Mouse (Mus musculus): ENCODE measurements around the gene Lrr1. TPM values are rescaled to one million over a fixed set of nuclear protein-coding genes. Genes with fewer than 3 reads are reported as not detected.
A peak's percentile ranks its signal among the peaks of the same experiment; 100 is the strongest.
"Not testable (repeated sequence)": the region's sequence is repeated elsewhere in the genome, so short reads cannot be mapped to it uniquely, and the experiment has no call there.

Gene Lrr1
- total RNA-seq, 4 experiments from 2014 or later, result not detected

- DNase-seq (ENCODE audit: low spot score in 2 of 2), result not testable (repeated sequence)
Measured at GRCm38 (mm10) chr12:69163586-69163985, 5.0 kb upstream of the Lrr1 start.

DNA sequence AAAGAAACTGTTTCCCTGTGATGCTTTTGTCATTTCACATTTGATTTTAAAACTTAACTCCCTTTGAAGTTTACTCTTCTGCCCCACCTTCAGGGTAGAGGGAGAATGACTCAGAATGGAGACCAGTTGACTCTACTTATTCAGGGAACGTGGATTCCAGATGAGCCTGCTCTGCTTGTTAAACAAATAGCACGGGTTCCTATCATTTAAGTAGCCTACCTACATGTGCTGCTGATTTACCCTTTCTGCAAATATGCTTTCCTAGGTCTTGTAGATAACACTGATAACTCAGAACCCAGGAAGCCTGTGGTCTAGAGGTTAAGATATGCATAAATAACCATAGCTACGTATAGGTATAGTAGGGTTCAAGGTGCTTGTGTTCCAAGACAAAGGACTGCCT, 3.7 kb upstream of the Lrr1 start:
- no peak for DNase-seq (ENCODE audit: low spot score in 2 of 2)

DNA sequence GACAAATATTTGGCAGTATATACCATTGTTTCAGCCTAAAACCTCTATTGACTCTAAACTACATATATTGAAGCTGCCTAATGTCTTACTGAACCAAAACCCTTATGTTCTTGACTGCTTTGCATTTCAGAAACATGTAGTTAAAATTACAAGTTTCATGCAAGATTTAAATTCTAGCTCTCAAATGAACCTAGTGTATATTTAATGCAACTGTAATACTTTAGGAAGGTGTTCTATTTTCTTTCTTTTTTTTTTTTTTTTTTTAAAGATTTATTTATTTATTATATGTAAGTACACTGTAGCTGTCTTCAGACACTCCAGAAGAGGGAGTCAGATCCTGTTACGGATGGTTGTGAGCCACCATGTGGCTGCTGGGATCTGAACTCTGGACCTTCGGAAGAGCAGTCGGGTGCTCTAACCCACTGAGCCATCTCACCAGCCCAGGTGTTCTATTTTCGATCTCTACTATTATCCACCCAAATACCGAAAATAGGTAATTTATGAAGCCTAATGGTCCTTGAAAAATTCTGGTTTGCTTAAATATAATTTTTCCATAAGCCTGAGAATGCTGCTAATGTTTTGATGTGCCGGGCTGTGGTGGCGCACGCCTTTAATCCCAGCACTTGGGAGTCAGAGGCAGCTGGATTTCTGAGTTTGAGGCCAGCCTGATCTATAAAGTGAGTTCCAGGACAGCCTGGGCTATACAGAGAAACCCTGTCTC, 1.6 kb upstream of the Lrr1 start:
- DNase-seq (ENCODE audit: low spot score in 2 of 2), result not testable (repeated sequence)

DNA sequence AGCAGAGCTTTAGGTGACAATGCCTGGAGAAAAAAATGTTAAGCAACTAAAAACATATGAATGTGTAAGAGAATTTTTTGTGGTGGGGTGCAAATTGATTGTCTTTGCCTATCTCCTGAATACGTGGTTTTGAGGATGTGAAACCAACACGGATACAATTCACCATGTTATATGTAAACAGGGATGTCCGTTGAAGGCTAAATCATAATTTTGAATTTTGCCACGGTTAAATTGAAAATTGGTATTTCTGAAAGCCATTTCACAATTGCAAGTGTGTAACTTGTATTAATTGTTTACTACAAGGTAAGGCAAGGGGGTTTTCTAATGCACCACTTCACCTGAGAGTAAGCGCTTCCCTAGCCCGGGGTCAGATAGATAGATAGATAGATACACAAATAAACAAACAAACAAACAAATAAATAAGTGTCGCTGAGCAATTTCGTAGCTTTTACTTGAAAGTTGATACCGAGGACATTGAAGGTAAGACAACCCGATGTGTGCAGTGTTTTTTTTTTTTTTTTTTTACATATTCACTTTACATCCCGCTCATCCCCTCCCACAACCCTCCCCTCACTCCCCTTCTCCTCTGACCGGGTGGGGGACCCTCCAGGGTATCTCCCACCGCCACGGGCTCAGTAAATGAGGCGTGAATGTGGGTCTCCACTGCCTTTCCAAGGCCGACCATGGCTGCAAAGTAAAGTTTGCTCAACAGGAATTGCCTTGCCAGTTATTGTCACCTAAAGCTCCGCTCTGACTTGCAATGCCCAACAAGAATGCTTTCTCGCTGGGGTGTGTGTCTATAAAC, 756 bp upstream of the Lrr1 start:
- no peak for DNase-seq (ENCODE audit: low spot score in 2 of 2)

DNA sequence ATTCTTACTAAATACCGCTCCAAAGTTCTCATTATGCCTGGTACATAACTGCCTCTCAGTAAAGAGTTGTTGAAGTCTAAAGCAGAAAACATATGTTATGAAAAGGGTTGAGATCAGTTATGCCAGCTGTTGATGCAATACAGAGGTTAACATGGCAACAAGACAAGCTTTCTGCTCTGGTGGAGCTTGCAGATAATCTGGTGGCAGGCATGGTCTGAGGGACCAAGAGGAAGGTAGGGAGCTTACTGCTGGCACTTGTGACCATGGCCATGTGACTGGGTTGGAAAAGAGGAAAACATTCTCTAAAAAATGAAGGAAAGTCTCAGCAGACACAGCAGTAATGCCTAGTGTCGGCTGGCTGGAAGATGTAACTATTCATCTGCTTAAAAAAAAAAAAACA, 2.7 kb downstream of the Lrr1 start:
- DNase-seq (ENCODE audit: low spot score in 2 of 2), result no peak

DNA sequence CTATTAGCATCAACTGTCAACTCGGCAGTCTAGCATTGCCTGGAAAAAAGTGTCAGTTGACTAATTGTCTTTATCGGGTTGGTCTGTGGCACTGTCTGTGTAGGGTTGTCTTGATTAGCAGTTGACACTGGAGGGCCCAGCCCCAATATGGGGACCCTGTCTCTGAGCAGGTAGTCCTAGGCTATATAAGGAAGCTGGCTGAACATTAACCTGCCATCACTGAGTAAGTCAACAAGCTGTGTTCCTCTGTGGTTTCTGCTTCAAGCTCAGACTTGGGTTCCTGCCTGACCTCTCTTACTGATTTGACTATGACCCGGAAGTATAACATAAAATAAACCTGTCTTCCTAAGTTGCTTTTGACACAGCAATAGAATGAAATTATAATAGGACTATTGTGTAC, 7.4 kb downstream of the Lrr1 start:
- no peak for DNase-seq (ENCODE audit: low spot score in 2 of 2)

DNA sequence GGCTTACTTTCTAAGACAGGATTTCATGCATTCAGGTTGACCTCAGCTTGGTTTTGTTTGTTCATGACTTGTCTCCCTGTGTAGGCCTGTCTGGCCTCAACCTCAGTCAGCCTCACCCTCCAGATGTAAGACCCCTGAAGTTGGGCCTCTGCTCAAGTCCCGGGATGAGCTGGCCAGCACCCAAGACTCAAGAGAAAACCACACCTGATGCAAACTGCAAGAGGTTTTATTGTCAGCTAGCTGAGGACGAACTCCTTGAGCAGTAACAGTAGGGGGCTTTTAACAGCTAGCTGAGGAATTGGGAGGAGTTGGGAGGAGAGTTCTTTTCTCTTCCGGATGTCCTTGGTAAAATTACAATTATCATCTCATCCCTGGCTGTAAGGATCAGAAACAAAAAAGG, 8.9 kb downstream of the Lrr1 start:
- DNase-seq (ENCODE audit: low spot score in 2 of 2), result no peak

DNA sequence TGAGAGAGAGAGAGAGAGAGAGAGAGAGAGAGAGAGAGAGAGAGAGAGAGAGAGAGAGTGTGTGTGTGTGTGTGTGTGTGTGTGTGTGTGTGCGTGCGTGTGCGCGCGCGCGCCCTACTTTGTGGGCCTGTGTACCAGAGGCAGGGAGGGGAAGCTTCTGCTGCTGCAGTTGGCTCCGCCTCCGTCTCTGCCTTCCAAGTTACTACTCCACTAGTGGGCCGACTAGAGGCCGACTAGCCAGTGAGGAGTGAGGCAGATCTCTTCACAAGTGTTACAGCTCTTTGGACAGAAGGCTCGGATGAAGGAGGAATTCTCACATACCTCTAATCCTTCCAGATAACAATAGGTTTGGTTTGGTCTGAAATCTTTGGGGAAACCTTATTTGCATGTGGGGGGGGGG, 10.8 kb downstream of the Lrr1 start:
- DNase-seq (ENCODE audit: low spot score in 2 of 2), result no peak

GRCm38 (mm10) chr12:69181800-69182199, 13.2 kb downstream of the Lrr1 start:
- no peak for DNase-seq (ENCODE audit: low spot score in 2 of 2)

DNA sequence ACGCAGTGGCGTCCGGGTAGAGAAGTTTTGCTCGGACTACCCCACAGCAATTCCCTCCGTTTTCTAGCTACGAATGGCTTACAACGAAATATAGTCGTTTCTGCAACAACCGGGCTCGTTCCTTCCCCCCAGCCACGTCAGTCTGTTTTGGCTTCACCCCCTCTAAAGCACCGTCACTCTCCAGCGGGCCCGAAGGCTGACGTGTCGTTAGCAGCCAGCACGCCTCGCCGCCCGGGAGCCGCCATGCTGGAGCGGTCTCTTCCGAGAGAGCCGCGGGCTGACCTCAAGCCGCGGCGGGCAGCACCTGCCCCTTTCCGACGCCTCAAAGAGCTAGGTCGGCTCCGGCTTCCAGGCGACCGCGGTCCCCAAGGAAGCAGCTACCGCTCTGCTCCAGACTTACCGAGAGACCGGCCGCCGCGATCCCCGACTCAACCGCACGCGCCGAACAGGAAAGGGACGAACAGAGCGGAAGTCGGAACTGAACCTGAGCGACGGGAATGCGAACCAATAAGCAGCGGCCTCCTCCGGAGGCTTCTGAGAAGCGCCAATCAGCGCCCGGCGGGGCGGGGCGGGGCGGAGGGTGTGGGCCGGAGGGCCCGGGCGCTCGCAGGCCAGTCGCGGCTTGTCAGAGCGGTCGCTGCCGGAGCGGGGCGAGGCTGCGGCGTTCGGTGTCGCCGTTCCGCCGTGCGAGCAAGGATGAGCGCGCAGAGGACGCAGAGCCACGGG, 15.1 kb downstream of the Lrr1 start, which contains the start of the genes Rpl36al and Mgat2:
Gene Rpl36al (minus strand): TSS at position 501 of the 726 bp plus-strand sequence.
Gene Mgat2 (plus strand): TSS at position 575 of the 726 bp plus-strand sequence.
- DNase-seq (ENCODE audit: low spot score in 2 of 2), result peak; percentile 96 to 98

GRCm38 (mm10) chr12:69184342-69185295, 16.0 kb downstream of the Lrr1 start:
- DNase-seq (ENCODE audit: low spot score in 2 of 2), result peak in 1 of 2 experiments; percentile 32

GRCm38 (mm10) chr12:69185371-69185770, 16.8 kb downstream of the Lrr1 start:
- no peak for DNase-seq (ENCODE audit: low spot score in 2 of 2)

DNA sequence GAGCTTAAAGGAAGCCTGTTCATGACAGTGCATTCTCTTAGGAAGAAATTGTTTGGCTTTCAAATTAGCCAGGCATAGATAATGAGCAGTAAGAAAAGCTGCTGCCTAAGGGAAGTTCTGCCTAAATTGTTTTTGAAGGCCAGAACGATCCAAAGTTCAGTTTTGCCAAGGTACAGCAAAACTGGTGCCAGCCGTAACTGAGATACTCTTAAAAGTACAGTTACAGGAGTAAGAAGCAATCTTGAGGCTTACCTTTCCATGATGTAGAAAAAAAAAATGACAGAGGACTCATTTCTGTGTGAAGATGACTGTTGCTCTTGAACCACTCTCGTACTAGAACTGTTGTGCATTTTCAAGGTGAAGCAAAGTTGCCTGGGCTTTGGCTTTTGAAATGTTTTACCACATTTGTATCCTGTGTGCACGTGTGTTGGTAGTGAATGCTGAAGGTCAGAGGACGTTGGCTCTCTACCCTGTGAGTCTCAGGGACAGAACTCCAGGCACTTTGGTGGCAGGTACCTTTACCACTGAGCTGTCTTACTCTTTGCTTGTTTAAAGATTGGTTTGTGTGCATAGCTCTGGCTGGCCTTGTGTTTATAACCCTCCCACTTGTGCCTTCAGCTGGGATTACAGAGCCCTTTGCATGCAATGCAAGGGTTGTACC, 18.3 kb downstream of the Lrr1 start:
- no peak for DNase-seq (ENCODE audit: low spot score in 2 of 2)

GRCm38 (mm10) chr12:69190074-69190473, 21.5 kb downstream of the Lrr1 start:
- no peak for DNase-seq (ENCODE audit: low spot score in 2 of 2)

DNA sequence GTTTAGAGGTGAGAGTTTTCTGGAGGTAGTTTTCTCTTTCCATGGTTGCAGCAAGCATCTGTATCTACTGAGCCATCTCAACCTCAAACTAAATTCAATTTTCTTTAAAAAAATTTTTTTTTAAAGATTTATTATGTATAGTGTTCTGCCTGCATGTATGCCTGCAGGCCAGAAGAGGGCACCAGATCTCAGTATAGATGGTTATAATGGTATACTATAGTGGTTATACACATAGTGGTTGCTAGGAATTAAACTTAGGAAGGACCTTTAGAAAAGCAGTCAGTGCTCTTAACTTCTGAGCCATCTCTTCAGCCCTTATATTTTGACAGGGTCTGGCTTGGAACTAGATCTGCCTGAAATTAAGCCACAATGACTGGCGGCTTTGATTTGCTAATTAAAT, 21.9 kb downstream of the Lrr1 start:
- DNase-seq (ENCODE audit: low spot score in 2 of 2), result no peak

DNA sequence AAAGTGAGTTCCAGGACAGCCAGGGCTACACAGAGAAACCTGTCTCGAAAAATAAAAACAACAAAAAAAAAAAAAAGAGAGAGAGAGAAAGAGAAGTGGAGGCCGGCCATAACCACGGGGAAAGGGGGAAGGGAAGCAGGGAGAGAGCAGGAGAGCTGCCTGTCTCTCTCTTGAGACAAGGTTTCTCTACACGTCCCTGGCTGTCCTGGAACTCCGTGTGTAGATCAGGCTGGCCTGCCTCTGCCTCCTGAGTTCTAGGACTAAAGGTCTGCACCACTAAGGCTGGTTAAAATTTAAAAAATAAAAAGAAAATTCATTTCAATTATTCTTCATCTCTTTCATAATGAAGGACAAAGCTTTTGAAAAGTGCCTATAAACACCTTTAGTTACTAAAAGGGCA, 22.8 kb downstream of the Lrr1 start:
- DNase-seq (ENCODE audit: low spot score in 2 of 2), result no peak

- DNase-seq (ENCODE audit: low spot score in 2 of 2), result no peak
Measured at GRCm38 (mm10) chr12:69192637-69193036, 24.0 kb downstream of the Lrr1 start.

DNA sequence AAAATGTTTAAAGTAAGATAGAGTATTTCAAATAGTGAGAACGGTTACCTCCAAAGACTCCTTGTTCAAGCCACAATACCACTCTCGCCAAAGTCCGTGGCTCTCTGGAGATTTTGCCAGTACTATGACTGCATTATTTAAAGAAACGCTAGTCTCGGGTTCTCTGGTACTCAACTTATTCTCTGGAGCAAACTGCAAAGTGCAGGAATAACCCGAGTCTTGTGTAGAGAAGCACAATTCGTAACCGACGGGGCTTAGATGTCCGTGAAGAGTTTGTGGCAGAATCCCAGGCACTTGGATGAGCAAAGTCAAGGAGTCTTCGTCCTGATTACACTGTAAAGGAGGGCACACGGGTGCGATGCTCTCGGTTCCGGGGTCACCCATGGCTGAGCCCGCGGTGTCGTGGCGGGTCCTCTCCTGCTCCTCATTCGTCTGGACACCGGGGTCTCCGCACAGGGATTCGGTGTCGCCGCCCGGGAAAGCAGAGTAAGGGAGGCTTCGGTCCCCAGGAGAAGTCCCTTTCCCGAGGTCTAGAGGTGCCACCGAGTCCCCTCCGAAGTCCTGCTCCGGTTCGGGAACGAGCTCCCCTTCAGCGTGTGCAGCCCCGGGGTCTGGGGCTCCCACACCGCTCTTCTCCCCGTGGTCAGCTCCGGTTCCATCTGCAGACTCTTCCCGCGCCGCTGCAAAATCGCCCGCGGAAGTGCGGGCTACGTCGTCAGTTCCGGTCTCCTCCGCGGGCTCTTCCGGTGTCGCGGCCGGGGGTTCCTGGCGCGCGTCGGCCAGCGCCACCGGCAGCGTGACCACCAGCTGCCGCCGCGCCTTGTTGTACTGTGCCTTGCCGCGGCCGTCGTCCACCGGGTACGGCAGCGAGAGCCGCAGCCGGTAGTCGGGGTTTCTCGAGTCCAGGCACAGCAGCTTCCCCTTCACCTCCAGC, 28.1 kb downstream of the Lrr1 start, which contains the start of gene Gm49383:
Gene Gm49383 (minus strand): TSS at position 661 of the 934 bp plus-strand sequence.
- peak; percentile 50 to 58 for DNase-seq (ENCODE audit: low spot score in 2 of 2)

Measured in layer of hippocampus, adult 8-10 months (tissue).